Mouse (Mus musculus) layer of hippocampus, postnatal 10 days (tissue): ENCODE measurements around the gene Nop2. TPM values are rescaled to one million over a fixed set of nuclear protein-coding genes. Genes with fewer than 3 reads are reported as not detected.
A peak's percentile ranks its signal among the peaks of the same experiment; 100 is the strongest.
"Not testable (repeated sequence)": the region's sequence is repeated elsewhere in the genome, so short reads cannot be mapped to it uniquely, and the experiment has no call there.

Experiments
- DNase-seq, 2 experiments: peaks; one replicate each; pipeline ENCODE4 v3.0.0; 2021; ENCODE audit warnings: low spot score in 2 of 2
- total RNA-seq, 2 experiments: library from RNA; stranded (reverse); gene quantifications; 2 replicates each; pipeline ENCODE4 v1.2.3; 2021

Nop2 gene
- total RNA-seq, 2 experiments from 2014 or later = 35.9 to 36.1 TPM

DNA sequence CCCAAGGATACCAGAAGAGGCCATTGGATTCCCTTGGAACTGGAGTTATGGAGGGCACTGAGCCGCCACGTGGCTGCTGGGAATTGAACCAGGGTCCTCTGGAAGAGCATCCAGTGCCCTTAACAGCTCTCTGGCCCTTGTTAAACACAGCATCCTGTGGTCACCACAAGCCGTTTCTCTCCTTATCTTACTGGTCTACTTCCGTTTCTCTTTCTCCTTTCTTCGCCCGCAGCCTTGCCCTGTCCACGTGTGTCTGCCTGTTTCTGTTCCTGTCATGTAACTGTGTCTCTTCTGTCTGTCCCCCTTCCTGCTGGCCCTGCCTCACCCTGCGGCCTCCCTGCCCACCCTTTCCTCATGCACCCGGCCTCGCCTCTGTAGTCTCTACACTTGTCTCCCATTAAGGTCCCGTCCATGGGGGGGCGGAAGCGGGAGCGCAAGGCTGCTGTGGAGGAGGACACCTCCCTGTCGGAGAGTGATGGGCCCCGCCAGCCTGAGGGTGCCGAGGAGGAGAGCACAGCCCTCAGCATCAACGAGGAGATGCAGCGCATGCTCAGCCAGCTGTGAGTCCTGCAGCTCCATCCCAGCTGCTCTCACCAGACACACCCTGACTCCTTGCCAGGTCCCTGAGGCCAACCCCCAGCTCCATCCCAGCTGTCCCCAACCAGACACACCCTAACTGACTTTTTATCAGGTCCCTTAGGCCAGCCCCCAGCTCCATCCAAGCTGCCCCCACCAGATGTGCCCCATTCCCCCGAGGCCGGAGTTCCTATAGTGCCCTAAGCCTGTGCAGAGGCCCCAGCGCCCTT lies 20.7 kb downstream of the Nop2 start:
- peak in 1 of 2 experiments; percentile 28 for DNase-seq

DNA sequence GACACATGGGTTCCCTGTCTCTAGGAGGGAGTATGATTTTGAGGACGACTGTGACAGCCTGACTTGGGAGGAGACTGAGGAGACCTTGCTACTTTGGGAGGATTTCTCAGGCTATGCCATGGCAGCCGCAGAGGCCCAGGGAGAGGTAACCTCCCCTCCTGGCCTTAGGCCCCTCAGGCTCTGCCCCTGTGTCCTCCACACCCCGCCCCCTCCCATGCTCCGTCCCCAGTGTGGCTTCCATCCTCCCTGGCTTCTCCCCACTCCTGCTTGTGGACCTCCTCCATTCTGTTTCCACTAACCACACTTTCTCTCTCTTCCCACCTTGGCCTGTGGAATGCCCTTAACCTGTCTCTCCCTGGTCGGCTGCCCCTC lies 21.3 kb downstream of the Nop2 start:
- DNase-seq = no peak

DNA sequence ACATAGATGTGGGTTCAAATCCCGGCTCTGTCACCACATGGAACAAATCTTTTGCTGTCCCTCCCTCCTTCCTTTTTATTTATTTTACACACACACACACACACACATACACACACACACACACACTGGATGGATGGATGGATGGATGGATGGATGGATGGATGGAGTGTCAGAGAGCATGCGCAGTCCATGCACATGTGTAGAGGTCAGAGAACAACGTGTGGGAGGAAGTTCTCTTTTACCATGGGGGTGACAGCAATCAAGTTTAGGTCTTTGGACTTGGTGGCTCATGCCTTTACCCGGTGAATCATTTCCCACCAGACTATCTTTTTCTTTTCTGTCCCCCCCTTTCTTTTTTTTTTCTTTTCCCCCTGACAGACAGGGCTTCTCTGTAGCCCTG lies 22.0 kb downstream of the Nop2 start:
- no peak for DNase-seq

DNA sequence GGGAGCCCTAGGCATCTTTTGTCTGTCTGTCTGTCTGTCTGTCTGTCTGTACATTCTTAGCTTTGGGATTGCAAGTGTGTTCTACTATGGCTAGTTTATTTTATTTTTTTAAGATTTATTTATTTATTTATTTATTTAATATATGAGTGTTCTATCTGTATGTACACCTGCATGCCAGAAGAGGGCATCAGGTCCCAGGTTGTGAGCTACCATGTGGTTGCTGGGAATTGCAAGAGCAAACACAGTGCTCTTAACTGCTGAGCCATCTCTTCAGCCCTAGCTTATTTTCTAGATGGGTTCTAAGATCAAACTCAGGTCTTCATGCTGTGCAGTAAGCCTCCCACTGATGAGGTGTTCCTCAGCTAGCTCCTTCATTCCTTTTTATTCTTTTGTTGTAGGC lies 22.8 kb downstream of the Nop2 start:
- no peak for DNase-seq

DNA sequence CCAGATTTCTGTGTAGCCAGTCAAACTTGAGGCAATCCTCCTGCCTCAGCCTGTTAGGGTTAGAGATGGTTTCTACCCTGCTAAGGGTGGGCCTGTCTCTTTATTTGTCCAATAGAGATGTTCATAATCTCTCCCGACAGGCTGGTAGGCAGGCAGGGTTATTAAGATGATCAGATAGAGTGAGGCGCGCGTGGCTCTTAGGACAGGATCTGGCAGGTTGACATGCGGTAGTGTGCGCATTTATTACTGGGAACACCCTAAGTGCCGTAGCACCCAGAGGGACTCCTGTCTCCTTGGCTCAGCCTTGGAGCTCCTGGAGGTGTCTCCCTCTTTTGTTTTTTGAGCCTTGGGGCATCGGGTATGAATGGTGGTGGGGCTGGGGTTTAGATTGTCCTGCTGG lies 23.6 kb downstream of the Nop2 start:
- DNase-seq = no peak

DNA sequence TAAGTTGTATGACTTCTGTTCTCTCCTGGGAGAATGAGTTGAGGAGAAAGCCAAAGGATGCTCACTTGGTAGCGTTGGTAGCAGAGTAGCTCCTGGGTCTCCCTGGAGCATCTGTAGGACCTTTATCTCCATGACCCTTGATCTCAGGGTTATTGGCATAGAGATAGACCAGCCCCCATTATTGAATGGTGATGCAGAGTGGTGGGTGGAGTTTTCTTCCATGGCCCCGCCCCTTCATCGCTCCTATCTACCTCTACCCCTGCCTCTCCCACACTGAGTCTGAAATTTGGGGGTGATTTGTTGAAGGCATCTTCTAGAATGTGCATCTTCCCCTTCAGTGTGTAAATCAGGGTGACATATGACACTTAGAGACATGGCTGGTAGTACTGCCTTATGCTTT lies 24.8 kb downstream of the Nop2 start:
- DNase-seq = no peak

DNA sequence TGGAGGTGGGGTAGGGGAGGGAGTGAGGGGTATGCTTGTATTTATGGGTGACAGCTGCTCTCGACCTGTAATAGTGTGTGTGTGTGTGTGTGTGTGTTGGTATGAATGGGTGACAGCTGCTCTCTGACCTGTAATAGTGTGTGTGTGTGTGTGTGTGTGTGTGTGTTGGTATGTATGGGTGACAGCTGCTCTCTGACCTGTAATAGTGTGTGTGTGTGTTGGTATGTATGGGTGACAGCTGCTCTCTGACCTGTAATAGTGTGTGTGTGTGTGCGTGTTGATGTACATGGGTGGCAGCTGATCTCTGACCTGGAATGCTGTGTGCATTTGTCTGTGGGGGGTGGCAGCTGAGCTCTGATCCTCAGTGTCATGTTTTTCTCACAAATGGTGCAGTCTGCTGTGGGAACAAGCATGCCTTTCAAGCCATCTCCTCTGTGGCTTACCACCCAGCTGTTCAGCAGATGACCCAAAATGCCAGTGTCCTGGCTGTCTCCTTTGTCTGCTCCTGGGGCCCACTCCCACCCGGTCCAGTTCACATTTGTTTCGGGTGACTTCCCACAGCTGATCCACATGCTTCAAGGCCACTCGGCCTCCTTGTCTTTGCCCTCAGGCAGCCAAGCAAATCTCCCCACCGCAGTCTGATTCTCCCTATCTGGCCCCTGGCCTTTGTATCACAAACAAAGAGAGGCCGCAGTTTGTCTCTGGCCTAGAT lies 25.4 kb downstream of the Nop2 start:
- DNase-seq = no peak

DNA sequence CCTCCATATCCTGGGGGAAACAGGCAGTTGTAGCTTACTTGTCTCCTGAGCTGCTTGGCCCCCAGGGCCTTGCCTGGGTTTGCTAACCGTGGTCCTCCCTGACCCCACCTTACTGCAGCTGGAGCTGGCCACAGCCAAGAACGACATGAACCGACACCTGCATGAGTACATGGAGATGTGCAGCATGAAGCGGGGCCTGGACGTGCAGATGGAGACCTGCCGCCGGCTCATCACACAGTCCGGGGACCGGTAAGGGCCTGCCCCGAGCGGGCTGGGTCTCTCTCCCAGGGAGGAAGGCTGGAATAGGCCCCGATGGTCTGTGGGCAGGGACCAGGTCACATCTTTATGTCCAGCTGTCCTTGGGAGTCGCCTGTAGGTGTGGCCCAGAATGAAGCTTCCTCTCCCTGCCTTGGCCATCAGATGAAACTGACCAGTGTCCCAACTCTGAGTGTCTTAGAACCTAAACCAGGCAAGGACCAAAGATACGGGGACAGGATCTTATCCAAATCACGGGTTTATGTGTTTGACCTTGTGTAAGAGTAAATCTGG lies 27.3 kb downstream of the Nop2 start:
- DNase-seq = no peak

DNA sequence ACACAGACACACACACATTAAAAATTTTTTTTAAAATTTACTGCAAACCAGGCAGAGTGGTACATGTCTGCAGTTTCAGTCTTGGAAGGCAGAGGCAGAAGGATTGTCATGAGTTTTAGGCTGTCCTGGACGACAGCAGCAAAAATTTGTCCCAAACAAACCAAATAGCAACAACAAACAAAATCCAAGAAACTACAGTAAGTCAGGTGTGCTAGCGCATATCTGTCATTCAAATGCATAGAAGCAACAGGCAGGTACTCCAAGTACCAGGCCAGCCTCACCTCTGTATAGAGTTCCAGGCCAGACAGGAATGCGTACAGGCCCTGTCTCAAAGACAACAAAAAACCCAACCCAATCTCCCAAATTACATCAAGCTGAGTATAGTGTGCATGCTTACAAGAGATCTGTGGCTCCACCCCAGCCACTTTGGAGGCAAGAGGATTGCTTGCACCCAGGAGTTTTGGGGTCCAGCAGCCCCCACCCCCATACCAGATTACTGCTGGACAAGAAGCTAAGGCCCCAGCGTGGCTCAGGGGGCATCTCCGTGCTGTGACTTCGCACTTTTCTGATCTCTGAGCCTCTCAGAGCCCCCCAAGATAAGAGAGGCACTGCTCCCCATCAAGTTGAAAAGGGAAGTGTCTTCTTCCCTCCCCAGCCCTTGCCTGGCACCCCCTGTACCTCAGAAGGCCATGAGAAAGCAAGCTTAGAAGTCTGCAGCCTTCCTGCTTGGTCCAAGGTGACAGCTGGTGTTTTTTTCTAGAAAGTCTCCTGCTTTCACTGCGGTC lies 28.3 kb downstream of the Nop2 start:
- DNase-seq = no peak

DNA sequence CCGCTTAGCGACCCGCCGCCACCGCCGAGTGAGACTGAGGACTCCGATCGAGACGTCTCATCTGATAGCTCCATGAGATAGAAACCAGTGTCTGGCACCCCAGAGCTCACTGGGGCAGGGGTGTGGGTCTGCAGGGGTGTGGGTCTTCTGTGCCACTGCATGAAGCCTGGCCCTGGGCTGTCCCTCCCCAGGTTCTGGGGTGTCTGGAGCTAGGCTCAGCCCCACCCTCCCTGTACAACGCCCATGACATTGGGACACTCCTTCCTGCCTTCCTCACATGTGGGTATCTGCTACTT lies 28.8 kb downstream of the Nop2 start:
- DNase-seq = peak in 1 of 2 experiments; percentile 26

DNA sequence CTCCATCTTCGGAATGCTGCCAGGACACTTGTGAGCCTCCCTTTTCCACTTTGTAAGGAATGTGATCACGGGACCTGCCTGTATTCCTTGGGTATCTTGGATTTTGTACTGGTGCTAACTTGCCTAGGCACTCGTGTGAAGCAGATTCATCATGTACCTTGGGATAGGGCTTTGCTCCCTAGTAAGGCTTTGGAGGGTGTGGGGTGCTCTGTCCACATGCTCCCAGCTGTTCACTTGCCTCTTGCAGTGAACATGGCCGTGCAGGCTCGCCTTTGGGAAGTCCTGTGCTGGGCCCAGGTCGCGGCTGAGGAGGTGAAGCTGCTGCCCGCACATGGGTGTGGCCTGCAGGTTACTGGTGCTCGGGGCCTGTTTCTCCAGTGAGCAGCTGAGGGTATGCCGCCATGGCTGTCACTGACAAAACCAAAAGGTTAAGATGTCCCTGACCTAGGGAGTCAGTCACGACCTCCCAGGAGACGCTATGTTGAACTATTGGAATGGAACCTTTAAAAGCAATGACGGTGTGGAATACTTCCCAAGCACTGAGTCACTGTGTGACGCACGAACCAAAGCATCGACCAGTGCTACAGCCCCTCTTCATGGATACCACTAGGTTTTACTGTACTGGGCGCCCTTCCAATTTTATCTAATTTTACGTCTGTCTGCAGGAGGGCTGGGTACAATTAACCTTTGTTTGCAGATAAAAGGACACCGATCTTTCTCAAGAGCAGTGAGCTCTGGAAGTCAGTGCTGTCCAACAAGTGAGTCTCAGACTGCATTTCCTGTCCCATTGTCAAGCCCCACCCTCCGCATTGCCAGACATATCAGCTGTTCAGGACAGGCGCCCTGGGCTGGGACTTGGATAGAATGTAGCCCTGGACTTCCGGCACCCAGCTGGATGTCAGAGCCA lies 29.4 kb downstream of the Nop2 start:
- DNase-seq = peak; percentile 46 to 58

DNA sequence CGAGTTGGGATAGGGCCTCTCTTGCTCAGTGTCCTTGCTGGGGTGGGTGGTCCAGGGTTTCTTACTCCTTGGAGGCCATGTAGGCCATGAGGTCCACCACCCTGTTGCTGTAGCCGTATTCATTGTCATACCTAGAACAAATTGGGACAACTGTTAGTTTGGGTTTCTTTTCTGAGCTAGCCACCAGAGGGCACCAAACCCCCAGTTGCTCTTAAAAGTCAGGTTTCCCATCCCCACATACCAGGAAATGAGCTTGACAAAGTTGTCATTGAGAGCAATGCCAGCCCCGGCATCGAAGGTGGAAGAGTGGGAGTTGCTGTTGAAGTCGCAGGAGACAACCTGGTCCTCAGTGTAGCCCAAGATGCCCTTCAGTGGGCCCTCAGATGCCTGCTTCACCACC lies 30.3 kb downstream of the Nop2 start:
- peak; percentile 84 for DNase-seq

DNA sequence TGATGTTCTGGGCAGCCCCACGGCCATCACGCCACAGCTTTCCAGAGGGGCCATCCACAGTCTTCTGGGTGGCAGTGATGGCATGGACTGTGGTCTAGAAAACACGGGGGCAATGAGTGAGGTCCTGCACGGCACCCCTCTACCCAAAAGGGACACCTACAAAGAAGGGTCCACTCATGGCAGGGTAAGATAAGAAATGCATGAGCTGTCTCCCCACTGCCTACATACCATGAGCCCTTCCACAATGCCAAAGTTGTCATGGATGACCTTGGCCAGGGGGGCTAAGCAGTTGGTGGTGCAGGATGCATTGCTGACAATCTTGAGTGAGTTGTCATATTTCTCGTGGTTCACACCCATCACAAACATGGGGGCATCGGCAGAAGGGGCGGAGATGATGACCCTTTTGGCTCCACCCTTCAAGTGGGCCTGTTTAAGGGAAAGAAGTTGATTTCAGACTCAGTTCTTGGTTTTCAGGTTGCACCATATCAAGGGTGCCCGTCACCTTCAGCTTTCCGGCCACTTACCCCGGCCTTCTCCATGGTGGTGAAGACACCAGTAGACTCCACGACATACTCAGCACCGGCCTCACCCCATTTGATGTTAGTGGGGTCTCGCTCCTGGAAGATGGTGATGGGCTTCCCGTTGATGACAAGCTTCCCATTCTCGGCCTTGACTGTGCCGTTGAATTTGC lies 31.1 kb downstream of the Nop2 start:
- DNase-seq = not testable (repeated sequence)

DNA sequence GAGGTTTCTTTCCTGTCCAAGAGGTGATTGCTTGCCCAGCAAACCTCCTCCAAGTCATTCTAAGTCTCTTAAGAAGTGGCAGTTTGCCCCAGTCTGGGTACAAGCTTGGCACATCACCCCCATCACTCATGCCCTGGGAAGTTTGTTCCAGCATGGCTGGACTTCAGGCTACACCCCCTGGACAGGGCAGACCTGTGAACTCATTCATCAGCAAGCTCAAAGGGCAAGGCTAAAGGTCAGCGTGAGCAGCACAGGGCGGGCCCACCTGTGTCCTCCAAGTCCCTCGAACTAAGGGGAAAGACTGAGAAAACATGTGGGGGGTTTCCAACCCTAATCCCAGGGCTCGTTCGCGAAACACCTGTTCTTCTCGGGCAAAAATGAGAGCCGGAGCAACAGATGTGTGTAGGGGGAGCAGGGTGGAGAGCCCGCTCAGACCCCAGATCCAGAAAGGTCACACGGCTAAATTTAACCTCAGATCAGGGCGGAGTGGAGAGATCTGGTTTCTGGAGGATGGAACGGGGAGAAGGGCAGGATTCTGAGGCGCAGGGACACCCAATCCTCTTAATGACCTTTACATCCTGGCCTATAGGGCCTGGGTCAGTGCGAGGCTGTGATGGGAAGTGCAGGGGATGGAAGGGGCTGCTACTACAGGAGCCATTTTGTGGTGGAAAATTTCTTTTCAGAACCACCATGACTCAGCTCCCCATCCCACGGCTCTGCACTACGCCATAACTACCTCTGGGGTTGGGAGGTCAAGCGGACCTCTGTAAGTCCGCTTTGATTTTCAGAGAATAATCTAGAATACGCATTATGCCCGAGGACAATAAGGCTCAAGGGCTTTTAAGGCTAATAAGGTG lies 32.3 kb downstream of the Nop2 start:
- peak; percentile 36 to 55 for DNase-seq

DNA sequence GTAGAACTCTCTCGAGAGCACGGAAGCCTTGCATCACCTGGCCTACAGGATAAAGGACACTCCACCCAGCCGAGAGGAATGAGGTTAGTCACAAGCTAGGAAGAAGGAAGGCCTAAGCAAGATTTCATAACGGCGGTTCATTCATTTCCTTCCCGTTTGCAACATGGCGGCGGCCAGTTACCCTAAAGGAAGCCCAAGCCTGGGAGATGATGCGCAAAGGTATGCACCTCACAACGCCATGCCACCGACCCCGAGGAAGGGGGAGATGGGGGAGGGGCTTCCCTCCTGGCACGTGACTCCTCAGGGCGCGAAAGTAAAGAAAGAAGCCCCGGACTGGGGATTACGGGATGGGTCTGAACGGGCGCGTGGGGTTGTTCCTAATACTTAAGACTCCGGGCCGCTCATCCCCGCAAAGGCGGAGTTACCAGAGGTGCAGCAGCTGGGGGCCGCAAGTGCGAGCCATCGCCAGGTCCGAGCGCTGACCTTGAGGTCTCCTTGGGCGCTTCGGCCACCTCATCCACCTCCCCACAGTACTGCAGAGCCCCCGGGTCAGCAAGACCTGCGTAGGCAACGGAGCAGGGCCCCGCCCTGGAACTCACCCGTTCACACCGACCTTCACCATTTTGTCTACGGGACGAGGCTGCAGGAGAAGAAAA lies 33.1 kb downstream of the Nop2 start:
- peak; percentile 53 to 70 for DNase-seq

DNA sequence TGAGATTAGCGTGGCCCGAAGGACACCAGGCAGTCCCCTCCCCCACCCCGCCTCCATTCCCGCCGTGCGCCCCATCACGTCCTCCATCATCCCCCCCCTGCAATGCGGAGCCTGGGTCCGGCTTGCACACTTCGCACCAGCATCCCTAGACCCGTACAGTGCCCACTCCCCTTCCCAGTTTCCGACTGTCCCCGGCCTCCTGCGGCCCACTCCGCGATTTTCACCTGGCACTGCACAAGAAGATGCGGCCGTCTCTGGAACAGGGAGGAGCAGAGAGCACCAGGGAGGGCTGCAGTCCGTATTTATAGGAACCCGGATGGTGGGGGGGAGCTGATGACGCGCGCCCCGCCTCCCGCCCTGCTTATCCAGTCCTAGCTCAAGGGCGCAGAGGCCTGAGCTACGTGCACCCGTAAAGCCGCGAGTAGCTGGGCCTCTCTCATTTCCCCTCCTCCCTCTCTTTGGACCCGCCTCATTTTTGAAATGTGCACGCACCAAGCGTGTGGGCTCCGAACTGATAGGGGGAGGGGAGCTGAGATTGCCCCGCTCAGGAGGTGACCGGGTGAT lies 33.7 kb downstream of the Nop2 start:
- peak; percentile 97 to 98 for DNase-seq

DNA sequence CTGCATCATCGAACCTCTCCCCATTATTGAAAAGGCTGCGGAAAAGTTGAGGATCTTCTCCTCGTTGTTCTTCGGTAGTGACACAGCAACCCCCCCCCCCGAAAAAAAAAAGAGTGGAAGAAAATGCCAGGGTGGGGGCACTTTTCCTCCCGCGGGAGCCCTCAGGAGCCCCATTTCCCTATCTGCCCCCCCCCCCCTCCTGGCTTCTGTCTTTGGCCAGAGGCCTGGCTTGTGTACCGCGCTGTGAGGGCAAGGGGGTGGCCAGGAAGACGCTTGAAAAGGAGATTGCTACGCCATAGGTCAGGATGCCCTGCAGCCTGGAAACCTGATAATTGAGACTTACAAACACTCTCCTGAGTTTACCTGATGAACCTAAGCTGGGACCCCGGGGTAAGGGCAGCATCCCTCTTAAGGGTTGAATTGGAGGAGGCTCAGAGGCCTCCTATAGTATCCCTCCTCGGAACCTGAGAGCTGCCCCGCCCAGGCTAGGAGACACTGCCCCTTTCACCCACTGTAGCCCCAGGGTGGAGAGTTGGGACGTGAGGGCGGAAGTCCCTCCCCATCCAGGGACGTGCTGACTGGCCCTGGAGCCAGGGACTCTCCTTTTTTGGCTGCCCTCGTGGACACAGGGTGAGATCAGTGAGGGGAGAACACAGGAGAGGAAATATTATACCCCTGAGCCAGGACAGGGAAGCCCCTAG lies 34.5 kb downstream of the Nop2 start, which contains the start of gene Gapdh:
Gene Gapdh (minus strand): TSS at position 417 of the 701 bp plus-strand sequence.
- DNase-seq = peak; percentile 34 to 51
